7 mouse cellular contexts compared by ENCODE assay signal in genomic region chr19:6126789-6127580, GRCm38 (mm10). TPM values are rescaled to one million over a fixed set of nuclear protein-coding genes. Genes with fewer than 3 reads are reported as not detected.
A peak's percentile ranks its signal among the peaks of the same experiment; 100 is the strongest.
DNase-seq lines count a peak whose midpoint lies in the region; ATAC-seq lines count a peak whose summit lies in the region.

No protein-coding gene starts in this region.

- no peaks in the 10 kb centered on the region; the same call in 1 of the 2 replicates for H3K9me3 ChIP-seq in neural tube, embryonic 11.5 days (ENCODE audit: control insufficient read depth, low read length)
- no peaks in the 10 kb centered on the region for H3K9me3 ChIP-seq in forebrain, embryonic 12.5 days
- H3K9me3 ChIP-seq in limb, embryonic 15.5 days, result no peaks in the 10 kb centered on the region
- H3K9me3 ChIP-seq in stomach, embryonic 16.5 days (replicated peaks; ENCODE audit: control insufficient read depth, low read length), result no peaks in the 10 kb centered on the region

- 76% methylated on average over 10 of the region's 10 CpGs for WGBS in neural tube, embryonic 11.5 days
- WGBS in forebrain, embryonic 12.5 days, result 74% methylated on average over 10 of the region's 10 CpGs
- 66% methylated on average over 10 of the region's 10 CpGs for WGBS in limb, embryonic 15.5 days
- 66% methylated on average over 10 of the region's 10 CpGs for WGBS in stomach, embryonic 16.5 days

- no peak for DNase-seq in neural tube, embryonic 11.5 days (ENCODE audit: low spot score)
- no peak for DNase-seq in neural tube, embryonic 10.5 days (ENCODE audit: extremely low spot score, low spot score)
- no peak for DNase-seq in cerebellum, postnatal 10 days
- DNase-seq in gastrocnemius, postnatal 4 days (ENCODE audit: low spot score in 2 of 2), result no peak

- H3K27ac ChIP-seq in neural tube, embryonic 11.5 days (ENCODE audit: low read depth, low read length), result no peak overlapping the region
- peak overlapping the region; percentile 83 for H3K27ac ChIP-seq in forebrain, embryonic 12.5 days
- H3K27ac ChIP-seq in limb, embryonic 15.5 days, result peak overlapping the region; percentile 94; the same call in 1 of the 2 replicates
- H3K27ac ChIP-seq in stomach, embryonic 16.5 days (ENCODE audit: low read length), result peak overlapping the region; percentile 94; the same call in 1 of the 2 replicates

- peak overlapping the region; percentile 56; the same call in 1 of the 2 replicates for H3K9ac ChIP-seq in neural tube, embryonic 11.5 days (ENCODE audit: low read length)
- H3K9ac ChIP-seq in forebrain, embryonic 12.5 days, result peak overlapping the region; percentile 63; the same call in 1 of the 2 replicates
- H3K9ac ChIP-seq in limb, embryonic 15.5 days, result no peak overlapping the region
- peak overlapping the region; percentile 80 for H3K9ac ChIP-seq in stomach, embryonic 16.5 days (ENCODE audit: low read length)

- H3K4me1 ChIP-seq in neural tube, embryonic 11.5 days (ENCODE audit: control insufficient read depth, insufficient read depth, low read length), result no peaks in the 10 kb centered on the region
- 0 out of 2 replicates have a peak, but pooled peaks cover 7% of the 10 kb centered on the region for H3K4me1 ChIP-seq in forebrain, embryonic 12.5 days
- H3K4me1 ChIP-seq in limb, embryonic 15.5 days, result peaks cover 6% of the 10 kb centered on the region; the same call in 1 of the 2 replicates
- H3K4me1 ChIP-seq in stomach, embryonic 16.5 days (ENCODE audit: control insufficient read depth, insufficient read depth, low read length), result 0 out of 2 replicates have a peak, but pooled peaks cover 7% of the 10 kb centered on the region

- peak overlapping the region; percentile 38 for H3K4me3 ChIP-seq in neural tube, embryonic 11.5 days (ENCODE audit: low read depth, low read length)
- peak overlapping the region; percentile 52 for H3K4me3 ChIP-seq in forebrain, embryonic 12.5 days (replicated peaks)
- peak overlapping the region; percentile 63 for H3K4me3 ChIP-seq in limb, embryonic 15.5 days
- H3K4me3 ChIP-seq in stomach, embryonic 16.5 days (replicated peaks; ENCODE audit: low read length), result peak overlapping the region; percentile 65

- no peak for ATAC-seq in neural tube, embryonic 11.5 days (ENCODE audit: insufficient read depth, low FRiP score, low TSS enrichment)
- ATAC-seq in forebrain, embryonic 12.5 days (ENCODE audit: low FRiP score), result no peak
- ATAC-seq in limb, embryonic 15.5 days (ENCODE audit: insufficient number of reproducible peaks, low FRiP score, low TSS enrichment, low read depth), result no peak
- ATAC-seq in stomach, embryonic 16.5 days (ENCODE audit: insufficient read depth, low FRiP score), result no peak

- H3K27me3 ChIP-seq in neural tube, embryonic 11.5 days (ENCODE audit: control insufficient read depth, insufficient read depth, low read length), result no peaks in the 10 kb centered on the region
- H3K27me3 ChIP-seq in forebrain, embryonic 12.5 days, result no peaks in the 10 kb centered on the region
- no peaks in the 10 kb centered on the region for H3K27me3 ChIP-seq in limb, embryonic 15.5 days
- no peaks in the 10 kb centered on the region for H3K27me3 ChIP-seq in stomach, embryonic 16.5 days (ENCODE audit: control insufficient read depth, insufficient read depth, low read length)

- peak overlapping the region; percentile 48 for H3K4me2 ChIP-seq in neural tube, embryonic 11.5 days (ENCODE audit: low read depth)
- peak overlapping the region; percentile 70 for H3K4me2 ChIP-seq in forebrain, embryonic 12.5 days
- H3K4me2 ChIP-seq in limb, embryonic 15.5 days, result peak overlapping the region; percentile 58
- H3K4me2 ChIP-seq in stomach, embryonic 16.5 days (ENCODE audit: low read depth, low read length), result peak overlapping the region; percentile 65

- no peaks in the 10 kb centered on the region for H3K36me3 ChIP-seq in neural tube, embryonic 11.5 days (ENCODE audit: control insufficient read depth, insufficient read depth, low read length)
- H3K36me3 ChIP-seq in forebrain, embryonic 12.5 days (replicated peaks), result no peaks in the 10 kb centered on the region
- no peaks in the 10 kb centered on the region for H3K36me3 ChIP-seq in limb, embryonic 15.5 days
- no peaks in the 10 kb centered on the region for H3K36me3 ChIP-seq in stomach, embryonic 16.5 days (ENCODE audit: control insufficient read depth, insufficient read depth, low read length)

RNA-seq across cellular contexts. Expression of gene Snx15, which starts 1.1 kb away (rescaled TPM):
- 34.5 and 36.9 TPM in 2 replicates for polyA plus RNA-seq in neural tube, embryonic 11.5 days (2014; fragmentation: Nextera tagmentation; extraction: Ambion mirVana)
- 24.6 and 26.0 TPM in 2 replicates for polyA plus RNA-seq in forebrain, embryonic 12.5 days (2016; fragmentation: Nextera tagmentation; extraction: Ambion mirVana)
- 32.3 and 34.7 TPM in 2 replicates for polyA plus RNA-seq in limb, embryonic 15.5 days (2015; fragmentation: Nextera tagmentation; extraction: Ambion mirVana)
- 30.9 and 31.9 TPM in 2 replicates for polyA plus RNA-seq in stomach, embryonic 16.5 days (2015; fragmentation: Nextera tagmentation; extraction: Ambion mirVana)
- total RNA-seq in gastrocnemius, postnatal 4 days (2021), result 10 to 100 TPM; 16.2 to 17.1 TPM

RNA-seq across cellular contexts. Expression of gene Sac3d1, which starts 8.5 kb away (rescaled TPM):
- 62.6 and 66.1 TPM in 2 replicates for polyA plus RNA-seq in neural tube, embryonic 11.5 days (2014; fragmentation: Nextera tagmentation; extraction: Ambion mirVana)
- 55.2 and 56.6 TPM in 2 replicates for polyA plus RNA-seq in forebrain, embryonic 12.5 days (2016; fragmentation: Nextera tagmentation; extraction: Ambion mirVana)
- 43.7 and 49.1 TPM in 2 replicates for polyA plus RNA-seq in limb, embryonic 15.5 days (2015; fragmentation: Nextera tagmentation; extraction: Ambion mirVana)
- polyA plus RNA-seq in stomach, embryonic 16.5 days (2015; fragmentation: Nextera tagmentation; extraction: Ambion mirVana), result 23.8 and 25.2 TPM in 2 replicates
- total RNA-seq in gastrocnemius, postnatal 4 days (2021), result 10 to 100 TPM; 14.8 to 16.2 TPM

RNA-seq across cellular contexts. Expression of gene Batf2, which starts 13.8 kb away (rescaled TPM):
- polyA plus RNA-seq in neural tube, embryonic 11.5 days (2014; fragmentation: Nextera tagmentation; extraction: Ambion mirVana), result not detected in 2 replicates
- polyA plus RNA-seq in forebrain, embryonic 12.5 days (2016; fragmentation: Nextera tagmentation; extraction: Ambion mirVana), result not detected in 2 replicates
- 0.13 and 0.24 TPM in 2 replicates for polyA plus RNA-seq in limb, embryonic 15.5 days (2015; fragmentation: Nextera tagmentation; extraction: Ambion mirVana)
- polyA plus RNA-seq in stomach, embryonic 16.5 days (2015; fragmentation: Nextera tagmentation; extraction: Ambion mirVana), result 0.25 and 0.44 TPM in 2 replicates
- under 1 TPM; 0.26 to 0.42 TPM for total RNA-seq in gastrocnemius, postnatal 4 days (2021)

RNA-seq across cellular contexts. Expression of gene Arl2, which starts 14.4 kb away (rescaled TPM):
- polyA plus RNA-seq in neural tube, embryonic 11.5 days (2014; fragmentation: Nextera tagmentation; extraction: Ambion mirVana), result 82.6 and 95.1 TPM in 2 replicates
- 77.4 and 80.5 TPM in 2 replicates for polyA plus RNA-seq in forebrain, embryonic 12.5 days (2016; fragmentation: Nextera tagmentation; extraction: Ambion mirVana)
- polyA plus RNA-seq in limb, embryonic 15.5 days (2015; fragmentation: Nextera tagmentation; extraction: Ambion mirVana), result 89.2 and 89.9 TPM in 2 replicates
- 96.8 and 106 TPM in 2 replicates for polyA plus RNA-seq in stomach, embryonic 16.5 days (2015; fragmentation: Nextera tagmentation; extraction: Ambion mirVana)
- 10 to 100 TPM; 60.2 to 61.7 TPM for total RNA-seq in gastrocnemius, postnatal 4 days (2021)

RNA-seq across cellular contexts. Expression of gene Naaladl1, which starts 21.4 kb away (rescaled TPM):
- polyA plus RNA-seq in neural tube, embryonic 11.5 days (2014; fragmentation: Nextera tagmentation; extraction: Ambion mirVana), result 0.53 and 0.77 TPM in 2 replicates
- 0.81 and 1.2 TPM in 2 replicates for polyA plus RNA-seq in forebrain, embryonic 12.5 days (2016; fragmentation: Nextera tagmentation; extraction: Ambion mirVana)
- polyA plus RNA-seq in limb, embryonic 15.5 days (2015; fragmentation: Nextera tagmentation; extraction: Ambion mirVana), result 0.22 and 0.28 TPM in 2 replicates
- 1.2 and 2.9 TPM in 2 replicates for polyA plus RNA-seq in stomach, embryonic 16.5 days (2015; fragmentation: Nextera tagmentation; extraction: Ambion mirVana)
- under 1 TPM; 0.27 to 0.44 TPM for total RNA-seq in gastrocnemius, postnatal 4 days (2021)
